Mouse (Mus musculus) midbrain, embryonic 15.5 days (tissue): ENCODE results near the gene Dbx1. TPM values are rescaled to one million over a fixed set of nuclear protein-coding genes. Genes with fewer than 3 reads are reported as not detected.

ENCODE experiments used
- ATAC-seq: fragments of 200-750 bp; cut with Nextera tagmentation; replicated peaks from 2 replicates; pipeline ENCODE4 v1.8.0; 2017; ENCODE audit warnings: moderate TSS enrichment
- H3K27ac ChIP-seq: fragments of 300-500 bp; sonication (generic); 2 replicates; pipeline ENCODE4 v1.5.1; 2015; ENCODE audit warnings: mild to moderate bottlenecking, inconsistent platforms
- H3K27me3 ChIP-seq: fragments of 300-500 bp; sonication (generic); replicated peaks from 2 replicates; pipeline ENCODE4 v1.6.1; 2015; ENCODE audit warnings: inconsistent platforms
- H3K36me3 ChIP-seq: fragments of 300-500 bp; sonication (generic); replicated peaks from 2 replicates; pipeline ENCODE4 v1.6.1; 2015; ENCODE audit warnings: inconsistent platforms
- H3K4me1 ChIP-seq: fragments of 300-500 bp; sonication (generic); 2 replicates; pipeline ENCODE4 v1.6.1; 2015; ENCODE audit warnings: inconsistent platforms
- H3K4me2 ChIP-seq: fragments of 300-500 bp; sonication (generic); 2 replicates; pipeline ENCODE4 v1.6.1; 2015; ENCODE audit warnings: inconsistent platforms, mild to moderate bottlenecking, moderate library complexity
- H3K4me3 ChIP-seq: fragments of 300-500 bp; sonication (generic); 2 replicates; pipeline ENCODE4 v1.5.1; 2015; ENCODE audit warnings: mild to moderate bottlenecking, inconsistent platforms
- H3K9ac ChIP-seq: fragments of 300-500 bp; sonication (generic); 2 replicates; pipeline ENCODE4 v1.6.1; 2015; ENCODE audit warnings: mild to moderate bottlenecking, inconsistent platforms
- H3K9me3 ChIP-seq: fragments of 300-500 bp; sonication (generic); 2 replicates; pipeline ENCODE4 v1.6.1; 2016; ENCODE audit warnings: inconsistent platforms
- WGBS: fragments of 180-500 bp; shearing (Covaris S2); methylation state at CpG from one replicate; pipeline ENCODE4 v1.1.7; 2015; ENCODE audit warnings: mixed read lengths; 5-methylcytosine and 5-hydroxymethylcytosine counted together
- polyA plus RNA-seq: library from polyadenylated mRNA; unstranded; fragments of >200 nt; fragmentation: Nextera tagmentation; extraction: Ambion mirVana; gene quantifications from 2 replicates; pipeline ENCODE4 v1.2.1, GENCODE M21; 2015

Dbx1 gene
- polyA plus RNA-seq, 1 experiment from 2014 or later: 23.2 TPM

DNA sequence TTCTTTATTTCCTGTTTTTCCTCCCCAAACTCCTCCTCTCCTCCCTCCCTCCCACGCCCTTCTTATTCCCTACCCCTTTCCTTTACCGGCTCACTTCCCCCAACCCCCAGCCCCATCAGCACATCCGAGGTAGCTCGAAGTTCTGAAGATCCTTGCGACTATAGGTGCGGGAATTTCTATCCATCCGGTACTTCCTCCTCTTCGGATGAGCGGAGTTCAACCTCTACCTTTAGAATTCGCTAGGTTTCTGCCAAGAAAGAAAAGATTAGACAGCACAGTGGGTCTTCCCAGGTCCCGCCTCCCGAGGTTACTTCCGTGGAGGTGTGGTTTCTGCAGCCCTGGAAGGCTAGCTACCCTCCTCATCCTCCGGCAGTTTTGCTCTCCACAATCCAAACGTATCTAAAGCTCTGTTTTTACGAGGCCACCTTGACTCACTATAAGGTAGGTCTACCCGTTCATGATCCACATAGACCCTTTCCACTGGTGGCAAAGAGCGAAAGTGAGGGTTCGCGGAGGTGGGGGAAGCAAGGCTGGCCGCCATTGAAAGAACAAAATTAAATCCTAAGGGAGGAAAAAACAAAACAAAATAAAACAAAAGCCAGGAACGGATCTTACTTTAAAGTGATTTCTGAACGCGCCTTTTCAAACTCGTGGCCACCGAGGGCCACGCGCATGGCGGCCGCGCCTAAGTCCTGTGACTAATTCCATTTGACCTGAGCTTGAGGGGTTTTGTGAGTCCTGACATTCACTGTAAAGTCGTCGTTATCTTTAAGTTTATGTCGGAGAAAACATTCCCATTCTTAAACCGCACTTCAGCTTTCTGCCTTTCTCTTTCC, 2.5 kb upstream of the Dbx1 start:
- peaks cover 20% of the 10 kb centered on the region; the same call in 1 of the 2 replicates for H3K4me1 ChIP-seq
- H3K4me2 ChIP-seq: peak overlapping the region; percentile 10; the same call in 1 of the 2 replicates

GRCm38 (mm10) chr7:49637851-49638663, 1.4 kb upstream of the Dbx1 start:
- Histone ChIP-seq H3K4me3 (no peak overlapping the region), H3K36me3 (no peaks in the 10 kb centered on the region), H3K27ac (no peak overlapping the region), H3K27me3 (peaks cover 54% of the 10 kb centered on the region), H3K4me2 (no peak overlapping the region), H3K4me1 (peaks cover 31% of the 10 kb centered on the region), H3K9ac (no peak overlapping the region), H3K9me3 (no peaks in the 10 kb centered on the region)
- WGBS: 1% methylated on average over 21 of the region's 21 CpGs
- no peak for ATAC-seq

More for the DNA sequence above, 2.5 kb upstream of the Dbx1 start:
- Histone ChIP-seq H3K27ac (no peak overlapping the region), H3K36me3 (no peaks in the 10 kb centered on the region), H3K27me3 (peaks cover 54% of the 10 kb centered on the region), H3K4me3 (no peak overlapping the region), H3K9ac (no peak overlapping the region), H3K9me3 (no peaks in the 10 kb centered on the region)
- whole genome bisulfite sequencing: 2% methylated on average over 35 of the region's 35 CpGs
- ATAC-seq: no peak

- Histone ChIP-seq H3K4me3 (no peak overlapping the region), H3K4me2 (no peak overlapping the region), H3K4me1 (peaks cover 31% of the 10 kb centered on the region), H3K27me3 (peaks cover 52% of the 10 kb centered on the region), H3K36me3 (no peaks in the 10 kb centered on the region), H3K9ac (no peak overlapping the region), H3K27ac (no peak overlapping the region), H3K9me3 (no peaks in the 10 kb centered on the region)
- ATAC-seq: no peak
- WGBS: under 1% methylated on average over 9 of the region's 9 CpGs
These were observed 632 bp upstream of the Dbx1 start for GRCm38 (mm10) chr7:49637281-49637680.

- H3K9ac ChIP-seq: no peak overlapping the region
- peak overlapping the region; percentile 26 for H3K4me3 ChIP-seq
- H3K4me2 ChIP-seq: peak overlapping the region; percentile 9; the same call in 1 of the 2 replicates
- H3K27ac ChIP-seq: no peak overlapping the region
- no peaks in the 10 kb centered on the region for H3K9me3 ChIP-seq
- ATAC-seq: no peak
- 1% methylated on average over 22 of the region's 22 CpGs for whole genome bisulfite sequencing
- H3K27me3 ChIP-seq: peaks cover 57% of the 10 kb centered on the region
- H3K4me1 ChIP-seq: peaks cover 31% of the 10 kb centered on the region
- no peaks in the 10 kb centered on the region for H3K36me3 ChIP-seq
These were observed 678 bp downstream of the Dbx1 start for GRCm38 (mm10) chr7:49635971-49636370.

GRCm38 (mm10) chr7:49635074-49635621, 1.5 kb downstream of the Dbx1 start:
- 0% methylated on average over 35 of the region's 35 CpGs for WGBS
- peak overlapping the region; percentile 44 for H3K4me2 ChIP-seq
- H3K4me1 ChIP-seq: peaks cover 31% of the 10 kb centered on the region
- no peak overlapping the region for H3K27ac ChIP-seq
- H3K9ac ChIP-seq: no peak overlapping the region
- peaks cover 58% of the 10 kb centered on the region for H3K27me3 ChIP-seq
- H3K4me3 ChIP-seq: peak overlapping the region; percentile 26
- no peaks in the 10 kb centered on the region for H3K9me3 ChIP-seq
- ATAC-seq: no peak
- no peaks in the 10 kb centered on the region for H3K36me3 ChIP-seq

DNA sequence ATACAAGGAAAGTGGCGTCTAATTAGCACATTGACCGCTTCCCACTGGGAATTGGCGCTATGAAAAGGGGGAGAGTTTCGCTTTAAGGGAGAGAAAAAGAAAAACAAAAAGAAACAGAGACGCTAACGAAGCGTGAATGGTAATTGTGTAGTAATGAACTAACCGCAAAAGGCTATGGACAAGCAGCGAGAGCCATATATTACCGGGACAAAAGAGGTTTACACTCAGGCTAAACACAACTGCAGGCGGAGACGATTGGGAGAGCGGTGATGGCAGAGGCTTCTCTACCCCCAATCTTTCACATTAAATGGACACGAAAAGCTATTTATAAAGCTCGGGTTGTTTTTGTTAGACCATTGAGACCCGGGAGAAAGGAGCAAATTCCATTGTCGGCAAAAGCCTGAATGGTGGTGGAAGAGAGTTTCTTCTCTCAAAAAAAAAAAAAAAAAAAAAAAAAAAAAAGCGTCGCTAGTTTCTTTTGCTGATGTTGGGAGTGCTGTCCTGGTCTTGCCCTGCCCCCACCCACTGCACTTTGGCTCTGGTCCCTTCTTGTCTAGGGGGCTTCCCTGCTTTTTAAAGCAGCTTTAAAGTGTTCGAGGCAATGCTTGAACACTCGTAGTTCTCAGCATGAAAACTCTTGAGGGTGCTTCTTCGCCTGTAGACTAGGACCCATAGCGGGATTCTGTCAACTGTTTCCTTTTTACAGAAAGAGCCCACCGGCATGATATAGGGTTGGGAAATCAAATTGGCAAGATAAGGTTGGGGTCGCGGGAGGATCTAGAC, 2.2 kb downstream of the Dbx1 start:
- ATAC-seq: no peak
- Histone ChIP-seq H3K9me3 (no peaks in the 10 kb centered on the region), H3K27ac (no peak overlapping the region), H3K4me3 (peak overlapping the region; percentile 26), H3K36me3 (no peaks in the 10 kb centered on the region), H3K4me2 (peak overlapping the region; percentile 44), H3K27me3 (peaks cover 56% of the 10 kb centered on the region), H3K9ac (no peak overlapping the region), H3K4me1 (peaks cover 31% of the 10 kb centered on the region)
- under 1% methylated on average over 26 of the region's 26 CpGs for WGBS

DNA sequence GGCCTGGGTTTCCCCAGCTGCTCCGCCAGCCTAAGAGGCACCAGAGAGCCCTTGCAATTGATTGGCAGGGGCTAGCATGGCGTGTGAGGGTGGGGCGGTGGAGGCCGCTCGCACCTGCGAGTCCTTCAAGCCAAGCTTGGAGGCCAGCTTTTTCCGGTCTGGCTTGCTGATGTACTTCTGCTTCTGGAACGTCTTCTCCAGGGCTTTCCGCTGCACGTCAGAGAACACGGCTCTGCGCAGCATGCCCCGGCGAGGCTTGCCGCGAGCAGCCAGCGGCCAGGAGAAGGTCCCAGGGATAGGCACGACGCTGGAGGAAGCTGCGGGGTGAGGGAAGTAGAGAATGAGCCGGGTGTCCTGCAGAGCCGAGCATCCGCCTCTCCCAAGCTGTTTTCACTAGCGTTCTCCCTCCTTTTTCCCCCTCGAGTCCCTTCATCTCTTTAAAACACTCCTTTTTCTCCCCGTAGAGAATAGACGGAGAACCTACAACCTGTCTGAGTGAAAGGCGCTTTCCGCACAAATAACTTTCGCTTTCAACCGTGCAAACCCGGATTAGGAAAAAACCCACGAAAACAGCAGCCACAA, 3.2 kb downstream of the Dbx1 start:
- Histone ChIP-seq H3K4me1 (peaks cover 31% of the 10 kb centered on the region), H3K9ac (no peak overlapping the region), H3K27me3 (peaks cover 54% of the 10 kb centered on the region), H3K9me3 (no peaks in the 10 kb centered on the region), H3K27ac (no peak overlapping the region), H3K4me2 (peak overlapping the region; percentile 44), H3K4me3 (peak overlapping the region; percentile 26), H3K36me3 (no peaks in the 10 kb centered on the region)
- under 1% methylated on average over 33 of the region's 33 CpGs for WGBS
- no peak; the same call in 1 of the 2 replicates for ATAC-seq

GRCm38 (mm10) chr7:49632391-49632790, 4.3 kb downstream of the Dbx1 start:
- Histone ChIP-seq H3K36me3 (no peaks in the 10 kb centered on the region), H3K9ac (no peak overlapping the region), H3K27ac (no peak overlapping the region), H3K4me2 (0 out of 2 replicates have a peak overlapping the region, but pooled peaks have one; percentile 14), H3K27me3 (peaks cover 64% of the 10 kb centered on the region), H3K4me1 (peaks cover 31% of the 10 kb centered on the region), H3K9me3 (no peaks in the 10 kb centered on the region), H3K4me3 (no peak overlapping the region)
- ATAC-seq: no peak
- WGBS: 25% methylated on average over 24 of the region's 24 CpGs

GRCm38 (mm10) chr7:49631885-49632284, 4.8 kb downstream of the Dbx1 start:
- Histone ChIP-seq H3K9me3 (no peaks in the 10 kb centered on the region), H3K4me1 (peaks cover 29% of the 10 kb centered on the region), H3K4me3 (no peak overlapping the region), H3K36me3 (no peaks in the 10 kb centered on the region), H3K27ac (no peak overlapping the region), H3K4me2 (no peak overlapping the region), H3K27me3 (peaks cover 68% of the 10 kb centered on the region), H3K9ac (no peak overlapping the region)
- ATAC-seq: no peak
- 29% methylated on average over 9 of the region's 9 CpGs for WGBS

DNA sequence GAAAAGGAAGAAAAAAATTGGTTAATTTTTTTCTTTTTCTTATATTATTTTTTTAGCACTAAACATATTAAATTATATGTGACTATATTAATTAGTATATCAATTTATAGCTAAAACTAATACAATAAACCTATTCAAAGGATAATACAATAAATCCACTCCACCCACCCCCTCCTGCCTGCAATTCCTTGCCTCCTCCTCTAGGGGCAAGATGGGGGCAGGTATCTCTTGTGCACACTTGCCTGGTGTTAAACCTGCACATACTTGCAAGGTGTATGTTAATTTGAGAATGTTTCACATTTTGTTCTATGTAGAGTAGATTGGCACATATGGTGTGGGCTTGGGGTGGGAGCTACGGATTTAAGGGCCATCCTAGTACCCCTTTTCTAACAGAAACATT, 16.5 kb downstream of the Dbx1 start:
- H3K4me3 ChIP-seq: no peak overlapping the region
- no peak overlapping the region for H3K9ac ChIP-seq
- ATAC-seq: no peak
- H3K27ac ChIP-seq: no peak overlapping the region
- peaks cover 69% of the 10 kb centered on the region for H3K27me3 ChIP-seq
- peaks cover 3% of the 10 kb centered on the region; the same call in 1 of the 2 replicates for H3K4me1 ChIP-seq
- H3K9me3 ChIP-seq: no peaks in the 10 kb centered on the region
- no peak overlapping the region for H3K4me2 ChIP-seq
- whole genome bisulfite sequencing: 84% methylated on average over 1 of the region's 1 CpGs
- H3K36me3 ChIP-seq: no peaks in the 10 kb centered on the region

- peak; percentile 38; the same call in 1 of the 2 replicates for ATAC-seq
- H3K4me1 ChIP-seq: peaks cover 3% of the 10 kb centered on the region; the same call in 1 of the 2 replicates
- H3K9me3 ChIP-seq: no peaks in the 10 kb centered on the region
- no peak overlapping the region for H3K4me3 ChIP-seq
- no peaks in the 10 kb centered on the region for H3K36me3 ChIP-seq
- no peak overlapping the region for H3K27ac ChIP-seq
- H3K9ac ChIP-seq: no peak overlapping the region
- 75% methylated on average over 4 of the region's 4 CpGs for WGBS
- H3K27me3 ChIP-seq: peaks cover 47% of the 10 kb centered on the region
- H3K4me2 ChIP-seq: no peak overlapping the region
These were observed 19.6 kb downstream of the Dbx1 start for GRCm38 (mm10) chr7:49617087-49617486.
